Mouse (Mus musculus): ENCODE measurements around the gene Gucy2g. TPM values are rescaled to one million over a fixed set of nuclear protein-coding genes. Genes with fewer than 3 reads are reported as not detected.
"Not testable (repeated sequence)": the region's sequence is repeated elsewhere in the genome, so short reads cannot be mapped to it uniquely, and the experiment has no call there.

Gene Gucy2g
- polyA plus RNA-seq, 1 experiment: 0.05 TPM

- TF ChIP-seq POLR2A (IDR thresholded peaks at IDR 0.05; ENCODE audit: borderline replicate concordance, extremely low read depth, insufficient read depth, insufficient read length, poor library complexity, severe bottlenecking): no peak
- TF ChIP-seq CTCF (IDR thresholded peaks at IDR 0.05; ENCODE audit: borderline replicate concordance, extremely low read depth, insufficient read depth, insufficient read length): no peak
- DNase-seq (ENCODE audit: low read depth): peak; percentile 44
Measured at GRCm38 (mm10) chr19:55158606-55159005, 82.4 kb downstream of the Gucy2g start.

- DNase-seq (ENCODE audit: low read depth): no peak
- no peak for TF ChIP-seq CTCF (IDR thresholded peaks at IDR 0.05; ENCODE audit: borderline replicate concordance, extremely low read depth, insufficient read depth, insufficient read length)
- TF ChIP-seq POLR2A (IDR thresholded peaks at IDR 0.05; ENCODE audit: borderline replicate concordance, extremely low read depth, insufficient read depth, insufficient read length, poor library complexity, severe bottlenecking): no peak
Measured at GRCm38 (mm10) chr19:55157029-55157428, 84.0 kb downstream of the Gucy2g start.

- no peak for DNase-seq (ENCODE audit: low read depth)
- no peak for TF ChIP-seq CTCF (IDR thresholded peaks at IDR 0.05; ENCODE audit: borderline replicate concordance, extremely low read depth, insufficient read depth, insufficient read length)
- no peak for TF ChIP-seq POLR2A (IDR thresholded peaks at IDR 0.05; ENCODE audit: borderline replicate concordance, extremely low read depth, insufficient read depth, insufficient read length, poor library complexity, severe bottlenecking)
Measured at GRCm38 (mm10) chr19:55152983-55153382, 88.1 kb downstream of the Gucy2g start.

GRCm38 (mm10) chr19:55152274-55152673 lies 88.8 kb downstream of the Gucy2g start:
- not testable (repeated sequence) for DNase-seq (ENCODE audit: low read depth)

- no peak for DNase-seq (ENCODE audit: low read depth)
- no peak for TF ChIP-seq POLR2A (IDR thresholded peaks at IDR 0.05; ENCODE audit: borderline replicate concordance, extremely low read depth, insufficient read depth, insufficient read length, poor library complexity, severe bottlenecking)
- TF ChIP-seq CTCF (IDR thresholded peaks at IDR 0.05; ENCODE audit: borderline replicate concordance, extremely low read depth, insufficient read depth, insufficient read length): no peak
Measured at GRCm38 (mm10) chr19:55149646-55150045, 91.4 kb downstream of the Gucy2g start.

- no peak for DNase-seq (ENCODE audit: low read depth)
- no peak for TF ChIP-seq CTCF (IDR thresholded peaks at IDR 0.05; ENCODE audit: borderline replicate concordance, extremely low read depth, insufficient read depth, insufficient read length)
- TF ChIP-seq POLR2A (IDR thresholded peaks at IDR 0.05; ENCODE audit: borderline replicate concordance, extremely low read depth, insufficient read depth, insufficient read length, poor library complexity, severe bottlenecking): no peak
Measured at GRCm38 (mm10) chr19:55148109-55148508, 92.9 kb downstream of the Gucy2g start.

Other genes with a start within 250 kb of the Gucy2g start
- 24.3 and 30.5 TPM in 2 replicates for gene Gpam, start 114.0 kb downstream of the Gucy2g start, polyA plus RNA-seq (2012; rRNA removed)
- 0.13 and 0.18 TPM in 2 replicates for gene Tectb, start 60.5 kb downstream of the Gucy2g start, polyA plus RNA-seq (2012; rRNA removed)
- gene Acsl5, start 10.7 kb upstream of the Gucy2g start, polyA plus RNA-seq (2012; rRNA removed): 4.5 and 6.4 TPM in 2 replicates
- gene Zdhhc6, start 74.8 kb upstream of the Gucy2g start, polyA plus RNA-seq (2012; rRNA removed): 21.0 and 27.6 TPM in 2 replicates
- 16.7 and 23.5 TPM in 2 replicates for gene Vti1a, start 75.1 kb upstream of the Gucy2g start, polyA plus RNA-seq (2012; rRNA removed)

All from brain, embryonic 14.5 days (tissue).